Mouse (Mus musculus): ENCODE results near the gene Cdr2. TPM values are rescaled to one million over a fixed set of nuclear protein-coding genes. Genes with fewer than 3 reads are reported as not detected.
A peak's percentile ranks its signal among the peaks of the same experiment; 100 is the strongest.
"Not testable (repeated sequence)": the region's sequence is repeated elsewhere in the genome, so short reads cannot be mapped to it uniquely, and the experiment has no call there.

The Cdr2 gene
- total RNA-seq, 4 experiments from 2014 or later = 1.2 to 2.7 (median 1.6) TPM

- DNase-seq (ENCODE audit: low spot score in 2 of 2) = not testable (repeated sequence)
Measured at GRCm38 (mm10) chr7:120972471-120972870, 9.6 kb downstream of the Cdr2 start.

- DNase-seq (ENCODE audit: low spot score in 2 of 2) = no peak
Measured at GRCm38 (mm10) chr7:120970112-120970511, 12.0 kb downstream of the Cdr2 start.

GRCm38 (mm10) chr7:120969221-120969620 is 12.9 kb downstream of the Cdr2 start:
- no peak for DNase-seq (ENCODE audit: low spot score in 2 of 2)

- no peak for DNase-seq (ENCODE audit: low spot score in 2 of 2)
Measured at GRCm38 (mm10) chr7:120963126-120963525, 19.0 kb downstream of the Cdr2 start.

- DNase-seq (ENCODE audit: low spot score in 2 of 2) = no peak
Measured at GRCm38 (mm10) chr7:120961893-120962292, 20.2 kb downstream of the Cdr2 start.

GRCm38 (mm10) chr7:120960601-120961000 is 21.5 kb downstream of the Cdr2 start:
- DNase-seq (ENCODE audit: low spot score in 2 of 2) = no peak

GRCm38 (mm10) chr7:120960116-120960515 is 22.0 kb downstream of the Cdr2 start:
- DNase-seq (ENCODE audit: low spot score in 2 of 2) = no peak

GRCm38 (mm10) chr7:120953591-120953990 is 28.5 kb downstream of the Cdr2 start:
- not testable (repeated sequence) for DNase-seq (ENCODE audit: low spot score in 2 of 2)

GRCm38 (mm10) chr7:120943936-120944509 is 38.1 kb downstream of the Cdr2 start:
- DNase-seq (ENCODE audit: low spot score in 2 of 2) = no peak

GRCm38 (mm10) chr7:120942506-120942905 is 39.6 kb downstream of the Cdr2 start:
- no peak for DNase-seq (ENCODE audit: low spot score in 2 of 2)

- no peak for DNase-seq (ENCODE audit: low spot score in 2 of 2)
Measured at GRCm38 (mm10) chr7:120941214-120941613, 40.9 kb downstream of the Cdr2 start.

GRCm38 (mm10) chr7:120940343-120940742 is 41.8 kb downstream of the Cdr2 start:
- no peak for DNase-seq (ENCODE audit: low spot score in 2 of 2)

GRCm38 (mm10) chr7:120938206-120938605 is 43.9 kb downstream of the Cdr2 start:
- no peak for DNase-seq (ENCODE audit: low spot score in 2 of 2)

GRCm38 (mm10) chr7:120936522-120936921 is 45.6 kb downstream of the Cdr2 start:
- DNase-seq (ENCODE audit: low spot score in 2 of 2) = no peak

GRCm38 (mm10) chr7:120934716-120935115 is 47.4 kb downstream of the Cdr2 start:
- no peak for DNase-seq (ENCODE audit: low spot score in 2 of 2)

- DNase-seq (ENCODE audit: low spot score in 2 of 2) = no peak
Measured at GRCm38 (mm10) chr7:120933680-120934195, 48.4 kb downstream of the Cdr2 start.

- no peak for DNase-seq (ENCODE audit: low spot score in 2 of 2)
Measured at GRCm38 (mm10) chr7:120933110-120933509, 49.0 kb downstream of the Cdr2 start.

GRCm38 (mm10) chr7:120918526-120918962 is 63.6 kb downstream of the Cdr2 start:
- DNase-seq (ENCODE audit: low spot score in 2 of 2) = peak; percentile 33 to 47

GRCm38 (mm10) chr7:120917592-120918461 is 64.3 kb downstream of the Cdr2 start, which contains the start of gene Polr3e:
Gene Polr3e, plus strand, starts transcription at chr7:120917744.
- peak; percentile 100 for DNase-seq (ENCODE audit: low spot score in 2 of 2)

GRCm38 (mm10) chr7:120917279-120917591 is 64.9 kb downstream of the Cdr2 start:
- no peak for DNase-seq (ENCODE audit: low spot score in 2 of 2)

GRCm38 (mm10) chr7:120916262-120916875 is 65.7 kb downstream of the Cdr2 start:
- no peak for DNase-seq (ENCODE audit: low spot score in 2 of 2)

GRCm38 (mm10) chr7:120913332-120913731 is 68.8 kb downstream of the Cdr2 start:
- DNase-seq (ENCODE audit: low spot score in 2 of 2) = no peak
